Mouse (Mus musculus): ENCODE results near the gene Plekhj1. TPM values are rescaled to one million over a fixed set of nuclear protein-coding genes. Genes with fewer than 3 reads are reported as not detected.

The Plekhj1 gene
- polyA plus RNA-seq, 1 experiment = 122 TPM

GRCm38 (mm10) chr10:80806341-80807056 lies 8.1 kb upstream of the Plekhj1 start:
- TF ChIP-seq POLR2A (IDR thresholded peaks at IDR 0.05; ENCODE audit: borderline replicate concordance, low read depth, low read length) (no peak), CTCF (IDR thresholded peaks at IDR 0.05; ENCODE audit: low read depth, low read length) (no peak)
- Histone ChIP-seq H3K4me3 (ENCODE audit: insufficient read depth, low read length) (peak overlapping the region; percentile 69), H3K4me1 (ENCODE audit: control insufficient read depth, insufficient read depth, low read length) (peaks cover 4% of the 10 kb centered on the region; the same call in 1 of the 2 replicates), H3K27ac (ENCODE audit: insufficient read depth, low read depth, low read length) (no peak overlapping the region)

- TF ChIP-seq CTCF (IDR thresholded peaks at IDR 0.05; ENCODE audit: low read depth, low read length) (peak; percentile 58), POLR2A (IDR thresholded peaks at IDR 0.05; ENCODE audit: borderline replicate concordance, low read depth, low read length) (no peak)
- Histone ChIP-seq H3K4me1 (ENCODE audit: control insufficient read depth, insufficient read depth, low read length) (peaks cover 8% of the 10 kb centered on the region), H3K27ac (ENCODE audit: insufficient read depth, low read depth, low read length) (no peak overlapping the region), H3K4me3 (ENCODE audit: insufficient read depth, low read length) (no peak overlapping the region)
Observed at GRCm38 (mm10) chr10:80805925-80806324, 7.5 kb upstream of the Plekhj1 start.

- H3K4me1 ChIP-seq (ENCODE audit: control insufficient read depth, insufficient read depth, low read length) = peaks cover 8% of the 10 kb centered on the region
- TF ChIP-seq POLR2A (IDR thresholded peaks at IDR 0.05; ENCODE audit: borderline replicate concordance, low read depth, low read length) (no peak), CTCF (IDR thresholded peaks at IDR 0.05; ENCODE audit: low read depth, low read length) (no peak)
- H3K27ac ChIP-seq (ENCODE audit: insufficient read depth, low read depth, low read length) = no peak overlapping the region
- H3K4me3 ChIP-seq (ENCODE audit: insufficient read depth, low read length) = no peak overlapping the region
Observed at GRCm38 (mm10) chr10:80805322-80805721, 6.9 kb upstream of the Plekhj1 start.

- TF ChIP-seq POLR2A (IDR thresholded peaks at IDR 0.05; ENCODE audit: borderline replicate concordance, low read depth, low read length) = no peak
- TF ChIP-seq CTCF (IDR thresholded peaks at IDR 0.05; ENCODE audit: low read depth, low read length) = no peak
- no peak within 1 kb of the TSS for H3K27ac ChIP-seq (ENCODE audit: insufficient read depth, low read depth, low read length)
- H3K4me1 ChIP-seq (ENCODE audit: control insufficient read depth, insufficient read depth, low read length) = peaks cover 10% of the 10 kb centered on the region
- H3K4me3 ChIP-seq (ENCODE audit: insufficient read depth, low read length) = no peak within 1 kb of the TSS
Observed at GRCm38 (mm10) chr10:80804916-80805315, 6.5 kb upstream of the Plekhj1 start, which contains the start of gene Amh. Amh (plus strand) TSS chr10:80805243.

- Histone ChIP-seq H3K27ac (ENCODE audit: insufficient read depth, low read depth, low read length) (no peak overlapping the region), H3K4me3 (ENCODE audit: insufficient read depth, low read length) (no peak overlapping the region), H3K4me1 (ENCODE audit: control insufficient read depth, insufficient read depth, low read length) (peaks cover 11% of the 10 kb centered on the region)
- no peak for TF ChIP-seq POLR2A (IDR thresholded peaks at IDR 0.05; ENCODE audit: borderline replicate concordance, low read depth, low read length)
- no peak for TF ChIP-seq CTCF (IDR thresholded peaks at IDR 0.05; ENCODE audit: low read depth, low read length)
Observed at GRCm38 (mm10) chr10:80804340-80804739, 5.9 kb upstream of the Plekhj1 start.

- Histone ChIP-seq H3K4me1 (ENCODE audit: control insufficient read depth, insufficient read depth, low read length) (peaks cover 11% of the 10 kb centered on the region), H3K27ac (ENCODE audit: insufficient read depth, low read depth, low read length) (no peak overlapping the region), H3K4me3 (ENCODE audit: insufficient read depth, low read length) (no peak overlapping the region)
- no peak for TF ChIP-seq CTCF (IDR thresholded peaks at IDR 0.05; ENCODE audit: low read depth, low read length)
- TF ChIP-seq POLR2A (IDR thresholded peaks at IDR 0.05; ENCODE audit: borderline replicate concordance, low read depth, low read length) = no peak
Observed at GRCm38 (mm10) chr10:80802996-80803395, 4.6 kb upstream of the Plekhj1 start.

- no peak for TF ChIP-seq POLR2A (IDR thresholded peaks at IDR 0.05; ENCODE audit: borderline replicate concordance, low read depth, low read length)
- TF ChIP-seq CTCF (IDR thresholded peaks at IDR 0.05; ENCODE audit: low read depth, low read length) = no peak
- no peak overlapping the region for H3K27ac ChIP-seq (ENCODE audit: insufficient read depth, low read depth, low read length)
- no peak overlapping the region for H3K4me3 ChIP-seq (ENCODE audit: insufficient read depth, low read length)
- peaks cover 9% of the 10 kb centered on the region for H3K4me1 ChIP-seq (ENCODE audit: control insufficient read depth, insufficient read depth, low read length)
Observed at GRCm38 (mm10) chr10:80802204-80802912, 3.9 kb upstream of the Plekhj1 start.

- Histone ChIP-seq H3K27ac (ENCODE audit: insufficient read depth, low read depth, low read length) (peak overlapping the region; percentile 87), H3K4me1 (ENCODE audit: control insufficient read depth, insufficient read depth, low read length) (peaks cover 13% of the 10 kb centered on the region)
- TF ChIP-seq CTCF (IDR thresholded peaks at IDR 0.05; ENCODE audit: low read depth, low read length) = no peak
- TF ChIP-seq POLR2A (IDR thresholded peaks at IDR 0.05; ENCODE audit: borderline replicate concordance, low read depth, low read length) = no peak
Observed at GRCm38 (mm10) chr10:80799070-80799566, 692 bp upstream of the Plekhj1 start.

GRCm38 (mm10) chr10:80797186-80798149 lies 958 bp downstream of the Plekhj1 start:
- TF ChIP-seq POLR2A (IDR thresholded peaks at IDR 0.05; ENCODE audit: borderline replicate concordance, low read depth, low read length) (no peak), CTCF (IDR thresholded peaks at IDR 0.05; ENCODE audit: low read depth, low read length) (no peak)
- peaks cover 13% of the 10 kb centered on the region for H3K4me1 ChIP-seq (ENCODE audit: control insufficient read depth, insufficient read depth, low read length)
- H3K27ac ChIP-seq (ENCODE audit: insufficient read depth, low read depth, low read length) = peak overlapping the region; percentile 95
- peak overlapping the region; percentile 76 for H3K4me3 ChIP-seq (ENCODE audit: insufficient read depth, low read length)

More at GRCm38 (mm10) chr10:80799070-80799566, 692 bp upstream of the Plekhj1 start:
- H3K4me3 ChIP-seq (ENCODE audit: insufficient read depth, low read length) = peak overlapping the region; percentile 76

Data from bone marrow macrophage, adult 2 months (primary cell).